Mouse (Mus musculus): Measurements from ENCODE around the gene Eno3. TPM values are rescaled to one million over a fixed set of nuclear protein-coding genes. Genes with fewer than 3 reads are reported as not detected.

Gene Eno3
- total and polyA plus RNA-seq, 3 experiments, result 5.7 to 25.3 (median 21.9) TPM

- ATAC-seq (ENCODE audit: extremely low read depth, insufficient number of reproducible peaks, low FRiP score, poor library complexity, severe bottlenecking) (peak; percentile 17; the same call in 1 of the 2 replicates), DNase-seq (ENCODE audit: low spot score) (peak; percentile 86)
- Histone ChIP-seq H3K36me3 (replicated peaks) (peaks cover 72% of the 10 kb centered on the region), H3K27me3 (ENCODE audit: insufficient read depth, low read length) (no peaks in the 10 kb centered on the region), H3K4me3 (ENCODE audit: low read depth, low read length) (peak overlapping the region; percentile 77), H3K4me1 (ENCODE audit: insufficient read depth, low read depth, low read length) (peaks cover 54% of the 10 kb centered on the region), H3K9me3 (replicated peaks) (no peaks in the 10 kb centered on the region)
- TF ChIP-seq CTCF (IDR thresholded peaks at IDR 0.05; ENCODE audit: low read depth, low read length), result 0 out of 2 replicates have a peak, but pooled peaks have one; percentile 34
- TF ChIP-seq GATA2 (IDR thresholded peaks at IDR 0.05; ENCODE audit: borderline replicate concordance, low read depth, low read length), result no peak
Observed at GRCm38 (mm10) chr11:70669582-70670345, 12.8 kb downstream of the Eno3 start.

DNA sequence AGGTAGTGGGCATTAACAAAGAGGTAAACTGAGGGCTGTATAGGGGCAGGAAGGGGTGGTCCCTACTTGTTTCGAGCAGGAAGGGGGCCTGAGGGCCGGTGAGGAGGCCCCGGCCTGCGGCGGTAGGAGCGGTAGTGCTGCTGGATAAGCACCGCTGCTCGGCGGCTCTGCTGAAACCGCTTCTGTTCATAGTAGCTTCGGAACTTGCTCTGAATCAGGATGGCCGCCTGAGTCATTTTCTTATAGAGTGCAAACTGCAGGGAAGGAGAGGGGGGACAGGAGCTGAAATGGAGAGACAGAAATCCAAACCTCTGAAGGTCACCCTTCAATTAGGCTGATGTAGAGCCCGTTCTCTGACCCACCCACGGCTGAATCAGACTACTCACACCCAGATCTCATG is 13.5 kb downstream of the Eno3 start:
- Histone ChIP-seq H3K36me3 (replicated peaks) (peaks cover 72% of the 10 kb centered on the region), H3K4me3 (ENCODE audit: low read depth, low read length) (peak overlapping the region; percentile 77; the same call in 1 of the 2 replicates), H3K27me3 (ENCODE audit: insufficient read depth, low read length) (no peaks in the 10 kb centered on the region), H3K4me1 (ENCODE audit: insufficient read depth, low read depth, low read length) (peaks cover 52% of the 10 kb centered on the region), H3K9me3 (replicated peaks) (no peaks in the 10 kb centered on the region)
- TF ChIP-seq CTCF (IDR thresholded peaks at IDR 0.05; ENCODE audit: low read depth, low read length) (no peak), TAL1 (conservative IDR thresholded peaks at IDR 0.05; ENCODE audit: low read depth, low read length) (no peak), POLR2AphosphoS5 (IDR thresholded peaks at IDR 0.05; ENCODE audit: insufficient replicate concordance, low read depth, low read length) (no peak), GATA1 (IDR thresholded peaks at IDR 0.05; ENCODE audit: borderline replicate concordance, low read length) (no peak), GATA2 (IDR thresholded peaks at IDR 0.05; ENCODE audit: borderline replicate concordance, low read depth, low read length) (no peak)
- DNase-seq (ENCODE audit: low spot score) (no peak), ATAC-seq (ENCODE audit: extremely low read depth, insufficient number of reproducible peaks, low FRiP score, poor library complexity, severe bottlenecking) (no peak)

- peaks cover 72% of the 10 kb centered on the region for H3K36me3 ChIP-seq (replicated peaks)
- no peaks in the 10 kb centered on the region for H3K9me3 ChIP-seq (replicated peaks)
- ATAC-seq (ENCODE audit: extremely low read depth, insufficient number of reproducible peaks, low FRiP score, poor library complexity, severe bottlenecking), result no peak
- peaks cover 52% of the 10 kb centered on the region for H3K4me1 ChIP-seq (ENCODE audit: insufficient read depth, low read depth, low read length)
- H3K4me3 ChIP-seq (ENCODE audit: low read depth, low read length), result no peak overlapping the region
- no peaks in the 10 kb centered on the region for H3K27me3 ChIP-seq (ENCODE audit: insufficient read depth, low read length)
- no peak for DNase-seq (ENCODE audit: low spot score)
- no peak for TF ChIP-seq GATA2 (IDR thresholded peaks at IDR 0.05; ENCODE audit: borderline replicate concordance, low read depth, low read length)
- no peak for TF ChIP-seq GATA1 (IDR thresholded peaks at IDR 0.05; ENCODE audit: borderline replicate concordance, low read length)
- no peak for TF ChIP-seq TAL1 (conservative IDR thresholded peaks at IDR 0.05; ENCODE audit: low read depth, low read length)
- TF ChIP-seq CTCF (IDR thresholded peaks at IDR 0.05; ENCODE audit: low read depth, low read length), result no peak
- TF ChIP-seq POLR2AphosphoS5 (IDR thresholded peaks at IDR 0.05; ENCODE audit: insufficient replicate concordance, low read depth, low read length), result no peak
Observed at GRCm38 (mm10) chr11:70671333-70672047, 14.5 kb downstream of the Eno3 start.

DNA sequence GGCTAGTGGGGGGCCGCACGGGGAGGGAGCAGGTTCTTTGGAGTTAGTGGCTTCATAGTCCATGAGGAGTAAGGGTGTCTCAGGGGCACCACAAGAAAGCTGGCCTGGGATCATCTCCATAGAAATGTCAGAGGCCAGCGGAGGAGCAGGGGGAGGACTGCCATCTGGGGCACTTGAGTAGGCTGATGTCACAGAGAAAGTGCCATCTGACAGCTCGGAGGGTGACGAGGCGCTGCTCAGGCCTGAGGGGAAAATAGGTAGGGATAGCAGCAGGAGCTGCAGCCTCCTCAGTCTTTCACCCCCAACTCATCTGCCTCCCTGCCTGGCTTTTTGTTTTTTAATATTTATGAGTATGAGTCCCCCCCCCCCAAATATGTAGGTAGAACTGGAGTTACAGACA is 17.0 kb downstream of the Eno3 start:
- no peaks in the 10 kb centered on the region for H3K27me3 ChIP-seq (ENCODE audit: insufficient read depth, low read length)
- H3K9me3 ChIP-seq (replicated peaks), result no peaks in the 10 kb centered on the region
- H3K4me1 ChIP-seq (ENCODE audit: insufficient read depth, low read depth, low read length), result peaks cover 32% of the 10 kb centered on the region
- ATAC-seq (ENCODE audit: extremely low read depth, insufficient number of reproducible peaks, low FRiP score, poor library complexity, severe bottlenecking) (no peak), DNase-seq (ENCODE audit: low spot score) (no peak)
- no peak overlapping the region for H3K4me3 ChIP-seq (ENCODE audit: low read depth, low read length)
- peaks cover 82% of the 10 kb centered on the region for H3K36me3 ChIP-seq (replicated peaks)
- no peak for TF ChIP-seq CTCF (IDR thresholded peaks at IDR 0.05; ENCODE audit: low read depth, low read length)
- TF ChIP-seq TAL1 (conservative IDR thresholded peaks at IDR 0.05; ENCODE audit: low read depth, low read length), result no peak
- TF ChIP-seq POLR2AphosphoS5 (IDR thresholded peaks at IDR 0.05; ENCODE audit: insufficient replicate concordance, low read depth, low read length), result no peak
- TF ChIP-seq GATA2 (IDR thresholded peaks at IDR 0.05; ENCODE audit: borderline replicate concordance, low read depth, low read length), result no peak
- no peak for TF ChIP-seq GATA1 (IDR thresholded peaks at IDR 0.05; ENCODE audit: borderline replicate concordance, low read length)

DNA sequence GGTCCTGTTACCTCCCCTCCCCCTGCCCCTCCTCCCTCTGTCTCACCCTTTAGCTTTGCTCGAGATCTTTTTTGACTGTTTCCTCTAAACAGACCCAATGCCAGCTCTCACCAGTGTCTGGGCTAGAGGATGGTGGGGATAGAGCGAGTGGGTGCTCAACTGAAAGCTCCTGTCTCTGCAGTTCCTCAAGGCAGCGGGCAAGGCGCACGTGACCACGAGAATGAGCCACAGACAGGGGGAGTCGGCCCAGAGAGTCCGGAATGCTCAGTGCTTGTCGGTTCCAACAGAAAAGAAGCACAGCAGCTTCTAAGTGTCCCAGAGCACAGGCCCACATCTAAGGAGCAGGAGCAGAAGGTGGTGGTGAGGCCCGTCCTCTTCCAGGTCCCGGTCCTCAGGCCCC is 17.5 kb downstream of the Eno3 start:
- H3K36me3 ChIP-seq (replicated peaks), result peaks cover 87% of the 10 kb centered on the region

DNA sequence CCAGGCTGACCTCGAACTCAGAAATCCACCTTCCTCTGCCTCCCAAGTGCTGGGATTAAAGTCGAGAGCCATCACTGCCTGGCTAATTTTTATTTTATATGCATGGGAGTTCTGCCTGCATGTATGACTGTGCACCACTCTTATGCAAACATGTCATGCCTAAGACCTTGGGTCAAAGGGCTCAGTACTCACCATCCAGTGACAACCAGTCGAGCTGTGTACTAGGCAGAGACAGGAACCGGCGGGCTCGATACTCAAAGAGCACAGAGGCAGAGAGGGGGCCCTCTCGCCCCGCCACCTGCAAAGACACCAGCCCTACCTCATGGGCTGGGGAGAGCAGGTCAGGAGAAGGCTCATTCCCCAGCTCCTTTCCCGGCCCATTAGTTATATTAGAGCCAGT is 21.1 kb downstream of the Eno3 start:
- no peak overlapping the region for H3K4me3 ChIP-seq (ENCODE audit: low read depth, low read length)
- peaks cover 90% of the 10 kb centered on the region for H3K36me3 ChIP-seq (replicated peaks)
- no peaks in the 10 kb centered on the region for H3K27me3 ChIP-seq (ENCODE audit: insufficient read depth, low read length)
- peaks cover 38% of the 10 kb centered on the region for H3K4me1 ChIP-seq (ENCODE audit: insufficient read depth, low read depth, low read length)
- ATAC-seq (ENCODE audit: extremely low read depth, insufficient number of reproducible peaks, low FRiP score, poor library complexity, severe bottlenecking) (no peak), DNase-seq (ENCODE audit: low spot score) (no peak)
- H3K9me3 ChIP-seq (replicated peaks), result no peaks in the 10 kb centered on the region
- TF ChIP-seq POLR2AphosphoS5 (IDR thresholded peaks at IDR 0.05; ENCODE audit: insufficient replicate concordance, low read depth, low read length) (no peak), TAL1 (conservative IDR thresholded peaks at IDR 0.05; ENCODE audit: low read depth, low read length) (no peak), CTCF (IDR thresholded peaks at IDR 0.05; ENCODE audit: low read depth, low read length) (no peak), GATA2 (IDR thresholded peaks at IDR 0.05; ENCODE audit: borderline replicate concordance, low read depth, low read length) (no peak), GATA1 (IDR thresholded peaks at IDR 0.05; ENCODE audit: borderline replicate concordance, low read length) (no peak)

More for the DNA sequence above, 17.5 kb downstream of the Eno3 start:
- ATAC-seq (ENCODE audit: extremely low read depth, insufficient number of reproducible peaks, low FRiP score, poor library complexity, severe bottlenecking), result no peak
- H3K4me1 ChIP-seq (ENCODE audit: insufficient read depth, low read depth, low read length), result peaks cover 34% of the 10 kb centered on the region
- no peak for DNase-seq (ENCODE audit: low spot score)
- no peak overlapping the region for H3K4me3 ChIP-seq (ENCODE audit: low read depth, low read length)
- H3K9me3 ChIP-seq (replicated peaks), result no peaks in the 10 kb centered on the region
- TF ChIP-seq POLR2AphosphoS5 (IDR thresholded peaks at IDR 0.05; ENCODE audit: insufficient replicate concordance, low read depth, low read length) (no peak), CTCF (IDR thresholded peaks at IDR 0.05; ENCODE audit: low read depth, low read length) (no peak), GATA2 (IDR thresholded peaks at IDR 0.05; ENCODE audit: borderline replicate concordance, low read depth, low read length) (no peak), GATA1 (IDR thresholded peaks at IDR 0.05; ENCODE audit: borderline replicate concordance, low read length) (no peak), TAL1 (conservative IDR thresholded peaks at IDR 0.05; ENCODE audit: low read depth, low read length) (no peak)
- H3K27me3 ChIP-seq (ENCODE audit: insufficient read depth, low read length), result no peaks in the 10 kb centered on the region

All from G1E (cell line).